Mouse (Mus musculus) embryo, embryonic 11.5 days (tissue): Measurements from ENCODE around the gene Atp5g2.

Experiments
- DNase-seq: peaks from one replicate; pipeline ENCODE4 v3.0.0-alpha.2; 2012; ENCODE audit warnings: low read depth, low spot score

The Atp5g2 gene

GRCm38 (mm10) chr15:102672215-102673071 is at the start of gene Atp5g2:
TSS of gene Atp5g2 (minus strand) at chr15:102672352.
- no peak for DNase-seq

GRCm38 (mm10) chr15:102721016-102721898 is 49.1 kb upstream of the Atp5g2 start:
- DNase-seq: no peak

- no peak for DNase-seq
Measured at GRCm38 (mm10) chr15:102716132-102716531, 44.0 kb upstream of the Atp5g2 start.

DNA sequence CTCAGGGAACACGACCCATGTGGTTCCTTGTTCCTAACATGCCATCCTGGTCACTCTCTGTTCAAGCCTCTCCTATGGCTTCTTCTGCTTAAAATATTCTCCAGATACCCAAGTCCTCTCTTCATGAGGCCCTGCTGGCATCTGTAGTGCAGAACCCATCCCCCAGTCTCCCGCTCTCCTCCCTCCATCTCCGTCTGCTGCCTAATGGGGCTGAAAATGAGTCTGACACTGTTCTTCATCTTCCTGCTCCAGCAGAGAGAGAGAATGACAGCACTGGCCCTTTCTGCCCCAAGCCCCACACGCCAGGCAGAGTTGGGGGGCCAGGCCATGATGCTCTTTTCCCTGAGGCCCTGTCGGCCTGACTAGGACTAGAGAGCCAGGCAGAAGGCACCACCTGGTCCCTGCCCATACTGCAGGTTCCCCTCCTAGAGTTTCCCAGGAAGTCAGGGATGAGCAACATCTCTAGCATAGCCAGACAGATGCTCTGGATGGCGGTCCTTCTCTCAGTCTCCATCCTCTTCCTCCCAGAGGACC is 35.7 kb upstream of the Atp5g2 start:
- no peak for DNase-seq

- DNase-seq: no peak
Measured at GRCm38 (mm10) chr15:102705923-102706503, 33.9 kb upstream of the Atp5g2 start.

DNA sequence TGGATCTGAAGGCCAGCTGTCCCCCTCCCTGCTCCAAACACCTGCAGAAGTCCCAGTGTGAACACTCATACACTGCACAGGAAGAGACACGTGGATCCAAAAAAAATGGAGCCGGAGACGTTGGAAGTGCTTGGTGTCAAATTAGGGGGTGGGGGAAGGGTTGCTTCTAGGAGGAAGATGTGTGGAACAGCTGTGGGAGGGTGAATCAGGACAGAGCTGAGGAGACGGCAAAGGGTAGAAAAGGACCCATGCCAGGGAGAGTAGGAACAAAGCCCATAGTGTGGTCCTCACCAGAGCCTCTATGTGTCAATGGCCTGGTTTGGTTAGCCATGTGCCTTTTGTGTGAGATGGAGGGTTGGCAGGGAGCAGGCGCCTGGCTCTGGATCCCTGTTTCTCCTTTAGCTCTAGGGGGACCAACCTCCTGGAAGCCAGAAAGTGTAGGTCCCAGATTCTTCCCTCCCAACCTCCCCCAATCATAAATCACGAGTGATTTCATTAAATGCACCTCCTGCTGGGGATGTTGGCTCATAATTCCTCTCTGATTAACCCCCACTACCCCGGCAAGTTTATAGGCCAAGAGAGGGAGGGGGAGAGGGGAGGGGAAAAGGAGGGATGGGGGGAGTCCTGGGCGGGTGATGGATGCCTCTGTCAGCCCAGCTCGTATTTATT is 33.2 kb upstream of the Atp5g2 start:
- no peak for DNase-seq

- DNase-seq: no peak
Measured at GRCm38 (mm10) chr15:102704806-102705205, 32.7 kb upstream of the Atp5g2 start.

GRCm38 (mm10) chr15:102702972-102703371 is 30.8 kb upstream of the Atp5g2 start:
- DNase-seq: no peak

GRCm38 (mm10) chr15:102698193-102698592 is 26.0 kb upstream of the Atp5g2 start:
- peak; percentile 67 for DNase-seq

- DNase-seq: no peak
Measured at GRCm38 (mm10) chr15:102696899-102697298, 24.7 kb upstream of the Atp5g2 start.

DNA sequence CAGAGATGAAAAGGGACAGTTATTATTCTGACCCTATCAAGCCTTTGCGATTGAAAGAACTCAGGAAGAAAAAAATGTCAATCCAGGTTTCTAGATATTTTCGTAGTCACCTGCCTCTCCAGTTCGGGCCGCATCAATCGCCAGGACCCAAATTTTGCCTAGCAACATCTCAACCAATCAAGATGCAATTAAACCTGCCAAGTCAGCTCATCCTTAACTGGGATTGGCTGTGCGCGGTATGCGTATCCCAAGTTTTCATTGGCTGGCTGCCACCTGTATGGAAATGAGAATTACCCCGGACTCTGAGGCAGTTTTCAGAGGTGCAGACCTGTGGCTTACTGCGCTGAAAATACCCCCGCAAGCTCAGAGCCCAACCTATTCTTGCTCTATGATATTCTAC is 21.4 kb upstream of the Atp5g2 start:
- DNase-seq: no peak

- no peak for DNase-seq
Measured at GRCm38 (mm10) chr15:102692991-102693411, 20.8 kb upstream of the Atp5g2 start.

GRCm38 (mm10) chr15:102692321-102692804 is 20.2 kb upstream of the Atp5g2 start:
- DNase-seq: no peak

GRCm38 (mm10) chr15:102685791-102686190 is 13.6 kb upstream of the Atp5g2 start:
- no peak for DNase-seq

DNA sequence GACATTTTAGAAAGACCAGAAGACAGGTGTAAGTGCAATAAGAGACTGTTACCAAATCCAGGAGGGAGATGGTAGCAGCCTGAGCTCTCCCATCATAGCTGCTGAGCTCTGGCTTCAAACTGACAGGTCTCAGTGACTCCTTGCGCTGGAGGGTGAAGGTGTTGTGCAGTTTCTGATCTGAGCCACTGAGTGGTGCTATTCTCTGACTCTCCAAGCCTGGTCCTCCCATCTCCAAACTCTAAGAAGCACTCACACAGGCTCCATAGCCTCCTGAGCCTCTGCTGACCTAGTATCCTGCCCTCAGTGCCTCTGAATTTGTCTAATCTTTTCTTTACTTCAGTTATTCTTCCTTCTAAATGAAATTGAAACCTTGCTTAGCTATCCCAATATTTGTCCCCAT is 11.5 kb upstream of the Atp5g2 start:
- DNase-seq: no peak

DNA sequence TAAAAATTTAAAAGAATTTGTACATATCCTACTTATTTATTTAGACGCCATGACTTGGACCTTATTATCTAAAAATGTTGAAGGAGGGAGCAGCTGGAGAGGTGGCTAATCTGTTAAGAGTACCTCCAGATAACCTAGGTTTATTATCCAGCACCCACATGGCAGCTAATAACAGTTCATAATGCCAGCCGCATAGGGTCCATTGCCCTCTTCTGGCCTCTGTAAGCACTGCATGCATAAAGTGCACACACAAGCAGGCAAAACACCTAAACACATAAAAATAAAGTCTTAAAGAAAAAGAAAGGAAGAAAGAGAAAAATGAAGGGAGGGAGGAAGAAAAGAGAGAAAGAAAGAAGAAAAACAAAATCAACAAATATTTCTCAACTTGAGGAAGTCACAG is 4.2 kb upstream of the Atp5g2 start:
- no peak for DNase-seq

DNA sequence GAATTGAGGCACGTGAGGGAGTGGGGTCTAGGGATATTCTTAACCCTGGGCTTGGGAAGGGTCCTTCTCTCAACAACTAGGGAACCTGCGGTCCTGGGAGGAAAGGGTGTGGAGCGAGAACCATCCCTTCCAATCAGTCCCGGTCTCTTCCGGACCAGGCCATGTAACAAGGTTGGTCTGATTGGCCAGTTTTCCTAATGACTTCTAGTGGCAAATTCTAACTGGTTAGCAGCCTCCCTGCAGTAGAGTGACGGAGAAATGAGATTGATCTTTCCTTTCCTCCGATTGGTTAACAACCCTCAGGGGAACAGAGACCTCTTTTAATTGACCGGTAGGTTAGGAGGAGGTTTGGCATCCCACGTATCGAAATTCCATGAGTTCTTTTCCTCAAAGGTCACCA is 1.4 kb upstream of the Atp5g2 start:
- DNase-seq: no peak

DNA sequence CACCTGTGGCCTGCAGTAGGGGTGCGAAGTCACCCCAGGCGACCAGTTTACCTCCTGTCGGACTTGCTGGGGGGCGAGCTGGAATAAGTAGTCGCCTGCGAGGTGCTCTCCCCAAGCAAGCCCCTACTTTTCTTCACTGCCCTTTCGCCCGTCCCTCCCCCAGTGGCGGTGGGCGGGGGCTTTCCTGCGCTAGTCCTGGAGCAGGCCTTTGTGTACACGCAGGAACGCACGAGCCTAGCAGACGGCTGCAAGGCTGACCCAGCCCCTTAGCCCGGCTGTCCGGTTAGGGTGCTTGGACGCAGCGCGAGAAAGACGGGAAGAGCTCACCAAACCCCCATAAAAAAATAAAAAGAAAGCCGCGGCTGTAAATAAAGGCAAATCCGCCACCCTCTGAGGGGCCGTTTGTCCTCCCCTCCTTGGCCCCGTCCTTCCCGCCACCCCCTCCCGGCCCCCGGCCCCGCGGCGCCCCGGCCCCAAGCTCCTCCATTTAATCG is 384 bp downstream of the Atp5g2 start:
- DNase-seq: no peak

GRCm38 (mm10) chr15:102670767-102671575 is 1.2 kb downstream of the Atp5g2 start:
- DNase-seq: peak; percentile 99

DNA sequence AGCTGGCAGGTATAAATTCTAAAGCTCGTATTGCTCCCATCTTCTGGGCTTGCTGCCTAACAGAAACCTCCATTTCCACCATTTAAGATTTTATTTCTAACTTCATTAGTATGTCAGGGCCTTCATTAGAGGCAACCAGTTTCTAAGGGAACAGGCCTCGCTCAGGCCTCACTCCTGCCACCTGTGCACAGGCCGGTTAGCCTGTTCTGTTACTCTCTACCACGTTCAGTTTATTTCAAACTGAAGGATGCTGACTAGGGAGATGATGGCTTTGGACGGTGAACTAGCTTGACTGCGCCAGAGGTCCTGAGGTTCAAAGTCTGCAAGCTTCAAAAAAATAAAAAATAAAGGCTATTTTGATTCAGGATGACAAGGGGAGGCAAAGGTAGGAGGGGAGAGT is 1.9 kb downstream of the Atp5g2 start:
- DNase-seq: no peak
